Mouse (Mus musculus) cerebellum, adult 2 months (tissue): ENCODE results near the gene Ccdc39.

Source experiments
- CTCF ChIP-seq: fragments of 200-500 bp; IDR thresholded peaks from 2 replicates; pipeline ENCODE4 v1.5.1; 2011; ENCODE audit warnings: low read depth, mild to moderate bottlenecking, control low read depth, low read length, moderate library complexity, borderline replicate concordance; ENCODE audit not compliant: insufficient read depth
- POLR2A ChIP-seq: fragments of 200-500 bp; IDR thresholded peaks from 2 replicates; pipeline ENCODE4 v1.6.1; 2011; ENCODE audit warnings: low read length, control low read depth, borderline replicate concordance; ENCODE audit not compliant: insufficient read depth

DNA sequence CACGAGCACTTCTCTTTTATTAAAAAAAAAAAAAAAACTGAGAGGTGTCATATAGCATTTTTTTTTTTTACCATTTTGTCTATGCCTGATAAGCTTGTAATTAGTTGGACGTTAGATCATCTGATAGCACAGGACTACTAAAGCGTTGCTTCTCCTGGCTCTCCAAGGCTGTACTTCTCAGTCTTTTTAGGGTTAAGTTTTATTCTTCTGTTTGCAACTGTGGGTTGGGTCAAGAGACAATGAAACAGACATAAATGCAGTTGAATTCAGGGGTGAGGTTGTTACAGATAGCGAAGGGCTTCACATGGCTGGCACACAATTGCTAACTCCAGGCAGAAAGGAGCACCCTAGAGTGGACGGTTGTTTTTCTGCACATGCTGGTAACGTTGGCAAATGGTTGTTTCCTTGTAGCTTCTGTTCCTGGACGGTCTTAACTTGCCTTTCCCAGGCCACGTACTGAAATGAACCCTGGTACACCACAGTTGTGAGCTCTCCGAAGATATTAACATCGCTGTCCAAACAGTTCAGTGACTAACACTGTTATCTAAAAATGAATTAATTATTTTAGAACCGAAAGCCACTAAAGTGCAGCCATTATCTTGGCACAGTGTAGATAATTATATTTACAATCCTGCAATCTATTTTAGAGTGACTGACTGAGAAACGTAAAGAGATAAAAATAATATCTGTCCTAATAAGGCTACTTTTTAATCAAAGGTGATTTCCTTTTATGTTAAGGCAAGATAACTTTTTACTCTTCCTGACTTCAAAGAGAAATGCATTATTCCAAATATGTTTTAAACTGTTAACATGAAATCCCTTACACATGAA lies 30.6 kb upstream of the Ccdc39 start:
- TF ChIP-seq CTCF = no peak
- no peak for TF ChIP-seq POLR2A
